Mouse (Mus musculus): ENCODE data around the gene Crip2. TPM values are rescaled to one million over a fixed set of nuclear protein-coding genes. Genes with fewer than 3 reads are reported as not detected.
A peak's percentile ranks its signal among the peaks of the same experiment; 100 is the strongest.

The Crip2 gene
- polyA plus RNA-seq, 1 experiment, result 1,334 TPM

GRCm38 (mm10) chr12:113137260-113138213 lies 2.5 kb upstream of the Crip2 start:
- no peak for DNase-seq
- H3K4me1 ChIP-seq (ENCODE audit: control insufficient read depth, insufficient read depth, low read length), result peaks cover 24% of the 10 kb centered on the region
- WGBS, result 75% methylated on average over 18 of the region's 18 CpGs
- TF ChIP-seq CTCF (IDR thresholded peaks at IDR 0.05; ENCODE audit: insufficient read depth, low read length) (no peak), POLR2A (IDR thresholded peaks at IDR 0.05; ENCODE audit: borderline replicate concordance, extremely low read depth, low read depth, low read length) (no peak)
- H3K4me3 ChIP-seq (replicated peaks; ENCODE audit: extremely low read depth, low read depth, low read length), result no peak overlapping the region

DNA sequence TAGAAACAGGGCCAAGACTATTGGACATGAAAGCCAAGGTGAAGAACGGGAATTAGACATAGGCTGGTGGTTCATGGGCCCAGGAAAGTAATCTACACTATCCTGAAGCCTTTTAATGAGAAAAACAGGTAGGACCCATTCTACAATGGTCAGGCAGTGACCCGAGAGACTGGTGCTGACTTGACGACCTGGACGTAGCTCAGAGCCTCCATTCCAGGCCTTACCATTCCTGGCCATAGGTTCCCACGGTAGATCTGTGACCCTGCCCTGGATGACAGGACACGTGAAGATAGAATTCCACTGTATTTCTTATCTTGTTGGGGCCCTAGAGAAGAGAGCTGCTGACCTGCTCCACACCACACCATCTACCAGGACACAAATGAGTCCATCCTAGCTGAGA lies 1.7 kb upstream of the Crip2 start:
- TF ChIP-seq CTCF (IDR thresholded peaks at IDR 0.05; ENCODE audit: insufficient read depth, low read length) (no peak), POLR2A (IDR thresholded peaks at IDR 0.05; ENCODE audit: borderline replicate concordance, extremely low read depth, low read depth, low read length) (no peak)
- Histone ChIP-seq H3K4me1 (ENCODE audit: control insufficient read depth, insufficient read depth, low read length) (peaks cover 19% of the 10 kb centered on the region), H3K4me3 (replicated peaks; ENCODE audit: extremely low read depth, low read depth, low read length) (no peak overlapping the region)
- no peak for DNase-seq
- 79% methylated on average over 6 of the region's 6 CpGs for WGBS

GRCm38 (mm10) chr12:113138901-113139864 lies 853 bp upstream of the Crip2 start:
- Histone ChIP-seq H3K4me3 (replicated peaks; ENCODE audit: extremely low read depth, low read depth, low read length) (no peak overlapping the region), H3K4me1 (ENCODE audit: control insufficient read depth, insufficient read depth, low read length) (peaks cover 19% of the 10 kb centered on the region)
- TF ChIP-seq CTCF (IDR thresholded peaks at IDR 0.05; ENCODE audit: insufficient read depth, low read length) (no peak), POLR2A (IDR thresholded peaks at IDR 0.05; ENCODE audit: borderline replicate concordance, extremely low read depth, low read depth, low read length) (0 out of 2 replicates have a peak, but pooled peaks have one; percentile 21)
- peak; percentile 79 for DNase-seq
- WGBS, result 54% methylated on average over 11 of the region's 11 CpGs

DNA sequence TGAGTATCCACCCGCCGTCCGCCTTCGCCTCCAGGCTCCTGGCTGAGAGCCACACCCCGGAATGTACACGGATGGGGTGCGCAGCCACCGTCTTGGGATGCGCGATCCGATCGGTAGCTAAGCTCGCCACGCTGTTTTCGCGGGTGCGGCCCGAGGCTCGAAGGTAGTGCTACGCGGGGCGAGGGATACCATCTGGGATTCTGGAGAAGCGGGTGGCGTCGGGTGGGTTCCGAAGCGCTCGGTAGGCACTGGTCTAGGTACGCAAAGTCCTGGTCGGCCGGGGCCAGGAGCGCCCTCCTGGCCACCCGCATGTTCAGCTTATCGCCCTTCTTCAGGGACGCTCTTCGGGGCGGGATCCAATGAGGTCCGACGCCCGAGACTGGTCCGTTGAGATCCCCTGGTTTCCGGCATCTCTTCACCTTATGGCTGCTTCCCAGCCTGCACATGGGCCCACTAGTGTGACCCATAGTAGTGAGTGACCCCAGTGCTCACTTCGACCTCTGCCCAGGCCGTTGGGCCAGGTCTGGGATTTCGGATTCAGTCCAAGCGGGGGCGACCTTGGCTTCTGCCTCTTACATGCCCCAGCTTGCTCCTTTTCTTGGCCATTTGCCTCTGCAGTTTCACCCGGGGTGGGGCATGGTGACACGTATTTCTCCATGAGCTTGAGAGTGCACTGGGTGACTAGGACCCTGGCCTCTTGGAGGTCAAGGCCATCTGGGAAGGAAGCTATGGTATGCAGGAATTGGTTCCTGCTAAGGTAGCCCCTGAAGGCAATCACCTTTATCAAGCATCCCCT lies 778 bp downstream of the Crip2 start:
- peaks cover 25% of the 10 kb centered on the region for H3K4me1 ChIP-seq (ENCODE audit: control insufficient read depth, insufficient read depth, low read length)
- TF ChIP-seq CTCF (IDR thresholded peaks at IDR 0.05; ENCODE audit: insufficient read depth, low read length), result no peak
- TF ChIP-seq POLR2A (IDR thresholded peaks at IDR 0.05; ENCODE audit: borderline replicate concordance, extremely low read depth, low read depth, low read length), result no peak; the same call in 1 of the 2 replicates
- WGBS, result 2% methylated on average over 49 of the region's 49 CpGs
- DNase-seq, result peak; percentile 68
- peak overlapping the region; percentile 78 for H3K4me3 ChIP-seq (replicated peaks; ENCODE audit: extremely low read depth, low read depth, low read length)

DNA sequence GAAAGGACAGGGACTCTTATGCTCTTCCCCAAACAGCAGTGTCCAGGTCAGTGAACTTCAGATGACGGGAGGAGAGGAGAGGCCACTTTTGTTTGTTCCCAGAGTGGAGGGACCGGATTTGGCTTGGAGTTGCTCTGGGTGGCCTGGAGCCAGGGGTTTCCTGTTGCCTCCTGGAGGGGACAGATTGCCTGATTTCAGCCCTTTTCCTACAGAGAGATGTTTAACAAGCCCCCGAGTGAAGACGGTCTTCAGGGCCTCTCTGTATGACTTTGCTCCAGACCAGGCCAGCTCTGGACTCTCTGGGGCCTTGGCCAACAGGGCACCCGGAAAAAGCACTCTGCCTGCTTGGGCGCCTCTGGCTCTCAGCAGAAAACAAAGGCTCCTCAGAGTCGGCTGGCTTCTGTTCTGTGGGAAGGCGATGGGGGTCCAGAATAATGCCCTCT lies 1.5 kb downstream of the Crip2 start:
- Histone ChIP-seq H3K4me1 (ENCODE audit: control insufficient read depth, insufficient read depth, low read length) (peaks cover 33% of the 10 kb centered on the region), H3K4me3 (replicated peaks; ENCODE audit: extremely low read depth, low read depth, low read length) (peak overlapping the region; percentile 78)
- 17% methylated on average over 8 of the region's 8 CpGs for WGBS
- peak; percentile 72 for DNase-seq
- peak; percentile 51; the same call in 1 of the 2 replicates for TF ChIP-seq POLR2A (IDR thresholded peaks at IDR 0.05; ENCODE audit: borderline replicate concordance, extremely low read depth, low read depth, low read length)
- no peak for TF ChIP-seq CTCF (IDR thresholded peaks at IDR 0.05; ENCODE audit: insufficient read depth, low read length)

- peak overlapping the region; percentile 78 for H3K4me3 ChIP-seq (replicated peaks; ENCODE audit: extremely low read depth, low read depth, low read length)
Observed at GRCm38 (mm10) chr12:113142021-113142975, 2.3 kb downstream of the Crip2 start.

DNA sequence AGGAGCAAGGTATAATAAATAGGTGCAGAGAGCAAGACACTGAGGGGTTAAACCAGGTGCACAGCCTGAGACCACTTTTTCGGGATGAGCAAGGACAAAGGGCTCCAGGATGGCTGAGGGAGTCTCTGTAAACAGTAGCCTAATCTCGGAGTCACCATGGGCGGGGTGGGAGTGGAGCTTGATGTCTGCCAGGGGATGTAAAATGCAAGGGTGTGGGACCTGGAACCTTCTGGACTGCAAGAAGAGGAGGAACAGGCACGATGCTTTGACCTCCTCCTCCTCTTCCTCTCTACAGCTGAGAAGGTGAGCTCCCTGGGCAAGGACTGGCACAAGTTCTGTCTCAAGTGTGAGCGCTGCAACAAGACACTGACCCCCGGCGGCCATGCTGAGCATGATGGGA lies 3.1 kb downstream of the Crip2 start:
- Histone ChIP-seq H3K4me3 (replicated peaks; ENCODE audit: extremely low read depth, low read depth, low read length) (peak overlapping the region; percentile 64), H3K4me1 (ENCODE audit: control insufficient read depth, insufficient read depth, low read length) (peaks cover 43% of the 10 kb centered on the region)
- WGBS, result 20% methylated on average over 7 of the region's 7 CpGs
- DNase-seq, result peak; percentile 51
- TF ChIP-seq CTCF (IDR thresholded peaks at IDR 0.05; ENCODE audit: insufficient read depth, low read length), result no peak
- TF ChIP-seq POLR2A (IDR thresholded peaks at IDR 0.05; ENCODE audit: borderline replicate concordance, extremely low read depth, low read depth, low read length), result no peak

More at GRCm38 (mm10) chr12:113142021-113142975, 2.3 kb downstream of the Crip2 start:
- TF ChIP-seq POLR2A (IDR thresholded peaks at IDR 0.05; ENCODE audit: borderline replicate concordance, extremely low read depth, low read depth, low read length) (peak; percentile 66), CTCF (IDR thresholded peaks at IDR 0.05; ENCODE audit: insufficient read depth, low read length) (no peak)
- WGBS, result 9% methylated on average over 15 of the region's 15 CpGs
- peak; percentile 83 for DNase-seq
- H3K4me1 ChIP-seq (ENCODE audit: control insufficient read depth, insufficient read depth, low read length), result peaks cover 40% of the 10 kb centered on the region
